Mouse (Mus musculus): ENCODE results near the gene Vldlr.

Vldlr gene

DNA sequence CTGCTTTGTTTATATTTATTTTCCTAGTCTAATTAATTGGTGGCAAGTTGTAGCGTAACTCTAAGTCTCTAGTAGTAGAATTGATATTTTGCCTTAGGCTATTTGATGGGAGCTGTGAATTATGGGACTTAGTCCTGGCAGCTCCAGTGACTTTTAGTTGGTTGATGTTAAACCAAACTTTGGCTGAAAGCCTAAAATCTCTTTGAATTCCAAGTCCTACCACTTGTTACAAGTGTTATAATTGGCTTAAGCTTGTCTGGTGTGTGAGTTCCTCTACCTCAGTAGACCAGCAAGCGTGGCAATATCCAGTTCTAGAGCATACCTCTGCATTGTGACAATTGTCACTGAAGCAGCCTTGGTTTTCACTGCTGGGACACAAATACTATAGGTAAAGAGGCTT lies 17.1 kb downstream of the Vldlr start:
- DNase-seq (ENCODE audit: low spot score in 2 of 2): no peak

- DNase-seq (ENCODE audit: low spot score in 2 of 2): no peak
Measured at GRCm38 (mm10) chr19:27239913-27240312, 23.6 kb downstream of the Vldlr start.

- no peak for DNase-seq (ENCODE audit: low spot score in 2 of 2)
Measured at GRCm38 (mm10) chr19:27243527-27243926, 27.2 kb downstream of the Vldlr start.

DNA sequence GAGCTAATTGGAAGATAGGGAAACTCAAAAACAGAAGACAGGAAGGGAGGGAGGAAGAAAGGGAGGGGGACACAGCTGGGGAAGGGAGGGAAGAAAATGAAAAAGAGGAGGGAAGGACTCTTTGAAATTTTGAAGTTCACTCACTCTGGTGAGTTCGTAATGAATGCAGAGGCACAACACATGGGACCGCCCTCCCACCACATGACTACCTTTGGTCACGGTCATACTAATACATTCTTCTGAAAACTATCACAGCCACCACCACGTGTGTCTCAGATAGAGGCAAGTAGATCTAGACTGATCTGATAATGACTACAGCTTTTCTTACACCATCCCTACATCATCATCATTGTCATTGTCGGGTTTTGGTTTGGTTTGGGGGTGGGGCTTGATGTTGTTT lies 38.5 kb downstream of the Vldlr start:
- no peak for DNase-seq (ENCODE audit: low spot score in 2 of 2)

DNA sequence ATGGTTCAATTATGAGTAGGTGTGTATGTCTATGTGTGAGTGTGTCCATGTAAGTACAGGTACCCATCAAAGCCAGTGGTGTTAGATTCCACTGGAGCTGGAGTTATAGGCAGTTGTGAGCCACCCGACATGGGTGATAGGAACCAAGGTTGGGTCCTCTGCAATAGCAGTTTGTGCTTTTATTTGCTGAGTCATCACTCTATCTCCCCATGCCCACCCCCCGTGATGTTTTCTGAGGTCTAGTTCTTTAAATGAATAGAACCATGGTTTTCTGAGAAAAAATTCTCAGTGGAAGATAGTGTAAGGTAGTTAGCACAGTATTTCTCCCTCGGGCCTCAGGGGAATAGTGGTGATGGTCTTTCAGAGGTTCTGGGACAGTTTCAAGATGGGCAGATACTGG lies 39.4 kb downstream of the Vldlr start:
- no peak for DNase-seq (ENCODE audit: low spot score in 2 of 2)

- peak; percentile 46 to 58 for DNase-seq (ENCODE audit: low spot score in 2 of 2)
Measured at GRCm38 (mm10) chr19:27260102-27260501, 43.8 kb downstream of the Vldlr start.

DNA sequence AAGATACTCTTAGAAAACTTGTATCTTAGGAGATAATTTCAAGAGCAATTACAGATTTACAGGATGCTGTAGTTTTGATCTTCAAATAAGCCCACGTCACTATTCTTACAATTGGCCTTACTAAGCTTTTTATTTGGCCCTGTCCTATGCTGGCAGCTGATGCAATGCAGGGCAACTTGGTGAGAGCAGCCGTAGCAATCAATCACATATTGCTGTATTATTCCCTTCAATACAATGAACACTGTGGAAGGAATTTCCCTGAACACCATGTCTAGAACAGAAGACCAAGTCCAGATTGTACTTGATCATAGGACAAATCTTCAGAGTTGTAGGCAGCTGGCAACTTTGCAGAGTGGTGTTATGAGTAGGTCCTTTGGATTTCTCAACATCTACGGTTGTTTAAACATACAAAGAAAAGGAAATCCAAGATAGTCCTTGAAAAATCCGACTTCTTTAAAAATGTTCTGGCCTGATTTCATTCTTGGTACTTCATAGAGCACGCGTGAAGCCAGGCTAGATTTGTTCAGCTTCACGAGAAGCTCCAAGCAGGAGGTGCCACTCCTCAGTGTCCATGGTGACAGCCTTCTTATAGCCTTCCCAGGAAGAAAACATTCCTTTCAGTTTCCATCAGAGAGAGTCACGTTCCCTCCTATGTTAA lies 44.5 kb downstream of the Vldlr start:
- DNase-seq (ENCODE audit: low spot score in 2 of 2): peak in 1 of 2 experiments; percentile 17

DNA sequence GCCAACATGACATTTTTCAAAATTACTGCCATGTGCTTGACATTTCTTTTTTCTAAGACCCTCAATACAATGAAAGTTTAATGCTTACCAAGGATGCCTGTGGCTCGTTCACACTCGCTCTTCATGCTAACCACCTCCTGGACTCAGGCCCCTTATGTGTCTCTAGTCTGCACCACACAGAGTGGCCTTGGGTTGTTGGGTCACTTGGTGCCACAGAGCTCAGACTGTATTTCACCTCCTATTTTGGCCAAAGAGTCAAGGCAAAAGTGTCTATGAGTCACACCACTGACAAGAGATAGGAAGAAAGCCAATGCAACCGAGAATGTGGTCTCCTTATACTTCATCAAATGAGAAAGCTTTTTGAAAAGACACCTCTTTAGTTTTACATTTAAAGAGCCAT lies 45.9 kb downstream of the Vldlr start:
- no peak for DNase-seq (ENCODE audit: low spot score in 2 of 2)

GRCm38 (mm10) chr19:27273385-27273784 lies 57.1 kb downstream of the Vldlr start:
- DNase-seq (ENCODE audit: low spot score in 2 of 2): peak in 1 of 2 experiments; percentile 42

DNA sequence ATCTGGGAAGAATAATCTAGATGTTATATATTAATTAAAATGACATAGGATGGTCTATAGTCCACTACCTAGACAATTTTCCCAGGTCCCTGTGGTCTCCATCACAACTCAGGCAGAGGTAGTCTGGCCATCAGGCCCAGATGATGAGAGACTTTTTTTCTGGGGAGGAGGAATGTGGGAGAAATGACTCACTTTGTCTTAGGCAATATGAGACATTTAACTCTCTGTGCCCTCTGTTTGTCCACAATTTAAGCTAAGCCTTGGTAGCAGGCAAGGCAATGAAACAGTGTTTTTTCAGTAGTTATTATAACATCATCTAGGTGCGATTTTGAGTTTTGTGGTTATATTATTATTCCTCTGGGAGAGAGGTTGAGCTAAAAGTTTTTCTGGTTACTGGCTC lies 58.1 kb downstream of the Vldlr start:
- DNase-seq (ENCODE audit: low spot score in 2 of 2): no peak

DNA sequence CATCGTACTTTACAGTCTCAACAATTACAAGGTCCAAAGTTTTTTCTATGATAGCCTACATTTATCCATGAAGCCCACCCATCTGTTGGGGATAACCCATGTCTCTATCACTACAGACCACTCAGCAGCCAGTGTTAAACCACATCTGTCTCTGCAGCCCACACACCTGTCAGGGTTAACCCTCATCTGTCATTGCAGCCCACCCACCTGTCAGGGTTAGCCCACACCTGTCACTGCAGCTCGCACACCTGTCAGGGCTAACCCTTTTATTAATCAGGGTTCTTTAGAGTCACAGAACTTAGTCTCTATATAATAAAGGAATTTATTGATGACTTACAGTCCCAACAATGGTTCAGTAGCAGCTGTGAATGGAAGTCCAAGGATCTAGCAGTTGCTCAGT lies 62.9 kb downstream of the Vldlr start:
- no peak for DNase-seq (ENCODE audit: low spot score in 2 of 2)
